Mouse (Mus musculus): Measurements from ENCODE around the gene Srsf6.

- TF ChIP-seq CTCF (IDR thresholded peaks at IDR 0.05; ENCODE audit: low read depth, low read length) (no peak), POLR2A (IDR thresholded peaks at IDR 0.05; ENCODE audit: extremely low read depth, insufficient read depth, low read length) (no peak)
These were observed 44.7 kb downstream of the Srsf6 start for GRCm38 (mm10) chr2:162976001-162976400.
